Mouse (Mus musculus) stomach, embryonic 14.5 days (tissue): ENCODE measurements around the gene Pde4c. TPM values are rescaled to one million over a fixed set of nuclear protein-coding genes. Genes with fewer than 3 reads are reported as not detected.
A peak's percentile ranks its signal among the peaks of the same experiment; 100 is the strongest.

ENCODE experiments used
- ATAC-seq: fragments of 200-750 bp; cut with Nextera tagmentation; 2 replicates; pipeline ENCODE4 v1.8.0; 2017; ENCODE audit warnings: low read depth, moderate TSS enrichment; ENCODE audit not compliant: insufficient number of reproducible peaks, insufficient read depth, low FRiP score
- H3K27ac ChIP-seq: fragments of 300-500 bp; sonication (generic); 2 replicates; pipeline ENCODE4 v1.5.1; 2014; ENCODE audit warnings: mild to moderate bottlenecking, low read length, moderate library complexity, mixed read lengths
- H3K27me3 ChIP-seq: fragments of 300-500 bp; sonication (generic); 2 replicates; pipeline ENCODE4 v1.6.1; 2014; ENCODE audit warnings: low read length, control low read depth, mixed read lengths; ENCODE audit not compliant: control insufficient read depth, insufficient read depth
- H3K36me3 ChIP-seq: fragments of 300-500 bp; sonication (generic); 2 replicates; pipeline ENCODE4 v1.6.1; 2014; ENCODE audit warnings: mild to moderate bottlenecking, control low read depth, low read length, moderate library complexity, mixed read lengths; ENCODE audit not compliant: control insufficient read depth, insufficient read depth
- H3K4me1 ChIP-seq: fragments of 300-500 bp; sonication (generic); 2 replicates; pipeline ENCODE4 v1.6.1; 2014; ENCODE audit warnings: low read length, control low read depth, mixed read lengths; ENCODE audit not compliant: control insufficient read depth, insufficient read depth
- H3K4me2 ChIP-seq: fragments of 300-500 bp; sonication (generic); replicated peaks from 2 replicates; pipeline ENCODE4 v1.6.1; 2014; ENCODE audit warnings: low read depth, low read length, control low read depth
- H3K4me3 ChIP-seq: fragments of 300-500 bp; sonication (generic); 2 replicates; pipeline ENCODE4 v1.5.1; 2014; ENCODE audit warnings: low read depth, low read length, control low read depth
- H3K9ac ChIP-seq: fragments of 300-500 bp; sonication (generic); replicated peaks from 2 replicates; pipeline ENCODE4 v1.6.1; 2014; ENCODE audit warnings: low read depth, mild to moderate bottlenecking, control low read depth, low read length, moderate library complexity, mixed read lengths
- H3K9me3 ChIP-seq: fragments of 300-500 bp; sonication (generic); 2 replicates; pipeline ENCODE4 v1.6.1; 2016; ENCODE audit warnings: low read depth, low read length, control low read depth; ENCODE audit not compliant: control insufficient read depth
- WGBS: fragments of 180-500 bp; shearing (Covaris S2); extraction: QIAGEN DNeasy Blood & Tissue Kit; methylation state at CpG from one replicate; pipeline ENCODE4 v1.1.7; 2014; 5-methylcytosine and 5-hydroxymethylcytosine counted together
- polyA plus RNA-seq: library from polyadenylated mRNA; unstranded; fragments of >200 nt; fragmentation: Nextera tagmentation; extraction: Ambion mirVana; gene quantifications from 2 replicates; pipeline ENCODE4 v1.2.1, GENCODE M21; 2014

Pde4c gene
- polyA plus RNA-seq, 1 experiment from 2014 or later: 0.29 TPM

GRCm38 (mm10) chr8:70766571-70767440 is 43.3 kb downstream of the Pde4c start:
- peak overlapping the region; percentile 72; the same call in 1 of the 2 replicates for H3K27ac ChIP-seq
- peak overlapping the region; percentile 90 for H3K4me2 ChIP-seq
- ATAC-seq: peak; percentile 73
- no peaks in the 10 kb centered on the region for H3K9me3 ChIP-seq
- peak overlapping the region; percentile 30; the same call in 1 of the 2 replicates for H3K9ac ChIP-seq
- WGBS: 7% methylated on average over 21 of the region's 21 CpGs
- peak overlapping the region; percentile 42 for H3K4me3 ChIP-seq
- H3K4me1 ChIP-seq: peaks cover 6% of the 10 kb centered on the region; the same call in 1 of the 2 replicates
- H3K27me3 ChIP-seq: no peaks in the 10 kb centered on the region
- H3K36me3 ChIP-seq: peaks cover 28% of the 10 kb centered on the region

- Histone ChIP-seq H3K9ac (no peak overlapping the region), H3K36me3 (peaks cover 32% of the 10 kb centered on the region), H3K27ac (no peak overlapping the region), H3K27me3 (no peaks in the 10 kb centered on the region), H3K9me3 (no peaks in the 10 kb centered on the region), H3K4me3 (no peak overlapping the region), H3K4me2 (no peak overlapping the region), H3K4me1 (peaks cover 6% of the 10 kb centered on the region; the same call in 1 of the 2 replicates)
- WGBS: 83% methylated on average over 6 of the region's 6 CpGs
- ATAC-seq: no peak
Measured at GRCm38 (mm10) chr8:70767503-70767902, 44.0 kb downstream of the Pde4c start.

GRCm38 (mm10) chr8:70768231-70768776 is 44.8 kb downstream of the Pde4c start:
- Histone ChIP-seq H3K9ac (no peak overlapping the region), H3K4me1 (peaks cover 13% of the 10 kb centered on the region; the same call in 1 of the 2 replicates), H3K36me3 (peaks cover 32% of the 10 kb centered on the region), H3K27me3 (no peaks in the 10 kb centered on the region), H3K4me3 (no peak overlapping the region), H3K4me2 (no peak overlapping the region), H3K9me3 (no peaks in the 10 kb centered on the region), H3K27ac (no peak overlapping the region)
- ATAC-seq: no peak
- 95% methylated on average over 32 of the region's 32 CpGs for WGBS

DNA sequence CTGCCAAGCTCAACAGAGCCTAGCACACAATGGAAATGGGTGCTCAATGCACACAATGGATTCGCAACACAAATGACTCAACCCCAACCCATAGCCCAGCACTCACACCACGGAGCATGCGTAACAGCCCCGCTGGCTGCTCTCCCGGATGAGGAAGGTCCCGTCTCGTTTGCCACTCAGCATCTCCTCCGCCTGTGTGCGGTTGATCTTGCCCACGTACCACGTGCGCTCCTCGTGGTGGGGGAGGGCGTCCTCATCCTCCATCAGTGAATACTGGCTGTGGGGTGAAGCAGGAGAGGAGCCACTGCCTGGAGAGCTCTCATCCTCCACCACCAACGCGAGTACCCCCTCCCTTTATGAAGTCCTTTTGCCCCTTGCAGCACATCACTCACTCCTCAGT is 45.4 kb downstream of the Pde4c start:
- Histone ChIP-seq H3K4me1 (peaks cover 19% of the 10 kb centered on the region; the same call in 1 of the 2 replicates), H3K27ac (no peak overlapping the region), H3K4me3 (no peak overlapping the region), H3K9ac (no peak overlapping the region), H3K36me3 (peaks cover 32% of the 10 kb centered on the region), H3K9me3 (no peaks in the 10 kb centered on the region), H3K4me2 (no peak overlapping the region), H3K27me3 (no peaks in the 10 kb centered on the region)
- whole genome bisulfite sequencing: 86% methylated on average over 16 of the region's 16 CpGs
- ATAC-seq: no peak

DNA sequence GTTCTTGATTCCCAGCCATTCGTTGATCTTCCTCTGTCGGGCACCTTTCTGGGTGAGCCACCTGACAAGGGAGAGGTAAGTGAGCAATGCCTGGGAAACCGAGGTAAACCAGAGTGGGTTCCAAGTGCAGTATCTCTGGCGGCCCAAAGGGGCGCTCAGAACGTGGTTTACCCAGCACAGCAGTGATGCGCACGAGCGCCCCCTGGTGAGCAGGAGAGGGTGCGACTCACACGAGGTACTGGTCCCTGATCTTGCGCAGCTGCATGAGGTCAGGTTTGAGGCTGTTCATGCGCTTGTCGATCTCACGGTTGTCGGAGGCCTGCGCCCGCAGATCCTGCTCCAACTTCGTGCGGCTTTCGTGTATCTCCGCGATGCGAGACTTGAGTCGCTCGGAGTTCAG is 45.8 kb downstream of the Pde4c start:
- H3K27me3 ChIP-seq: no peaks in the 10 kb centered on the region
- no peak overlapping the region for H3K4me3 ChIP-seq
- H3K9ac ChIP-seq: no peak overlapping the region
- H3K27ac ChIP-seq: no peak overlapping the region
- H3K4me1 ChIP-seq: peaks cover 23% of the 10 kb centered on the region; the same call in 1 of the 2 replicates
- H3K36me3 ChIP-seq: peaks cover 35% of the 10 kb centered on the region
- H3K9me3 ChIP-seq: no peaks in the 10 kb centered on the region
- peak; percentile 71 for ATAC-seq
- WGBS: 7% methylated on average over 26 of the region's 26 CpGs
- no peak overlapping the region for H3K4me2 ChIP-seq

GRCm38 (mm10) chr8:70769858-70770257 is 46.3 kb downstream of the Pde4c start:
- no peak for ATAC-seq
- Histone ChIP-seq H3K36me3 (peaks cover 40% of the 10 kb centered on the region), H3K27ac (no peak overlapping the region), H3K4me3 (no peak overlapping the region), H3K27me3 (no peaks in the 10 kb centered on the region), H3K9me3 (no peaks in the 10 kb centered on the region), H3K4me1 (peaks cover 27% of the 10 kb centered on the region; the same call in 1 of the 2 replicates), H3K4me2 (no peak overlapping the region), H3K9ac (no peak overlapping the region)
- 68% methylated on average over 12 of the region's 12 CpGs for WGBS

GRCm38 (mm10) chr8:70770748-70771147 is 47.2 kb downstream of the Pde4c start:
- Histone ChIP-seq H3K36me3 (peaks cover 43% of the 10 kb centered on the region), H3K4me2 (no peak overlapping the region), H3K4me1 (peaks cover 36% of the 10 kb centered on the region; the same call in 1 of the 2 replicates), H3K27me3 (no peaks in the 10 kb centered on the region), H3K27ac (no peak overlapping the region), H3K9ac (no peak overlapping the region), H3K4me3 (no peak overlapping the region), H3K9me3 (no peaks in the 10 kb centered on the region)
- 91% methylated on average over 13 of the region's 13 CpGs for WGBS
- ATAC-seq: no peak

DNA sequence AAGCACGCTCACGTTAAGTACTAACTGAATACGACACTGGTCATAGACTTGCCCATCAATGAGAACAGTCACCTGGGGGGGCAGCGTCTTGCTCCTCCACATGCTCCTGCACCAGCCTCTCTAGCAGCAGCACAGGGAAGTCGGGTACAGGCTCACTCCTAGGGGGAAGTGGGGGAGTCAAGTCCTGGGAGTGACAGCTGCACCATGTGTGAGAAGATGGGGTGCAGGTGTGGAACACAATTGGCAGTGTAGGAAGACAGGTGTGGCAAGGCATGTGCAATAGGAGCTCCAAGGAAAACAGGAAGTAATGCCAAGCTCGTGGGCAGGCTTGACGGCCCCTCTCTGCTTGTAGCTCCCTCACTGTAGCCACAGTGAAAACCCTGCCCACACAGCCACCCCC is 47.7 kb downstream of the Pde4c start:
- Histone ChIP-seq H3K36me3 (peaks cover 43% of the 10 kb centered on the region), H3K27ac (no peak overlapping the region), H3K4me1 (peaks cover 36% of the 10 kb centered on the region; the same call in 1 of the 2 replicates), H3K9ac (no peak overlapping the region), H3K27me3 (no peaks in the 10 kb centered on the region), H3K4me2 (no peak overlapping the region), H3K9me3 (no peaks in the 10 kb centered on the region), H3K4me3 (no peak overlapping the region)
- WGBS: 80% methylated on average over 7 of the region's 7 CpGs
- no peak for ATAC-seq
